Mouse (Mus musculus) midbrain, embryonic 16.5 days (tissue): ENCODE results near the gene Ppip5k2. TPM values are rescaled to one million over a fixed set of nuclear protein-coding genes. Genes with fewer than 3 reads are reported as not detected.

Experiments
- ATAC-seq: fragments of 200-750 bp; cut with Nextera tagmentation; 2 replicates; pipeline ENCODE4 v1.8.0; 2017; ENCODE audit warnings: moderate TSS enrichment
- H3K27ac ChIP-seq: fragments of 300-500 bp; sonication (generic); 2 replicates; pipeline ENCODE4 v1.5.1; 2014; ENCODE audit warnings: mild to moderate bottlenecking, low read length, mixed read lengths
- H3K27me3 ChIP-seq: fragments of 300-500 bp; sonication (generic); 2 replicates; pipeline ENCODE4 v1.6.1; 2014; ENCODE audit warnings: low read depth, low read length, mixed read lengths; ENCODE audit not compliant: control insufficient read depth, insufficient read depth
- H3K36me3 ChIP-seq: fragments of 300-500 bp; sonication (generic); 2 replicates; pipeline ENCODE4 v1.6.1; 2014; ENCODE audit warnings: mild to moderate bottlenecking, low read length, moderate library complexity, mixed read lengths; ENCODE audit not compliant: control insufficient read depth, insufficient read depth
- H3K4me1 ChIP-seq: fragments of 300-500 bp; sonication (generic); 2 replicates; pipeline ENCODE4 v1.6.1; 2014; ENCODE audit warnings: mild to moderate bottlenecking, low read length, mixed read lengths; ENCODE audit not compliant: control insufficient read depth, insufficient read depth
- H3K4me2 ChIP-seq: fragments of 300-500 bp; sonication (generic); 2 replicates; pipeline ENCODE4 v1.6.1; 2014; ENCODE audit warnings: mild to moderate bottlenecking, low read length, mixed read lengths
- H3K4me3 ChIP-seq: fragments of 300-500 bp; sonication (generic); 2 replicates; pipeline ENCODE4 v1.5.1; 2014; ENCODE audit warnings: low read depth, mild to moderate bottlenecking, low read length, moderate library complexity, mixed read lengths
- H3K9ac ChIP-seq: fragments of 300-500 bp; sonication (generic); 2 replicates; pipeline ENCODE4 v1.6.1; 2014; ENCODE audit warnings: low read depth, low read length, mixed read lengths
- H3K9me3 ChIP-seq: fragments of 300-500 bp; sonication (generic); replicated peaks from 2 replicates; pipeline ENCODE4 v1.6.1; 2014; ENCODE audit warnings: mild to moderate bottlenecking, low read length, mixed read lengths; ENCODE audit not compliant: control insufficient read depth, poor library complexity, severe bottlenecking
- WGBS: fragments of 180-500 bp; shearing (Covaris S2); extraction: QIAGEN DNeasy Blood & Tissue Kit; methylation state at CpG from one replicate; pipeline ENCODE4 v1.1.7; 2014; 5-methylcytosine and 5-hydroxymethylcytosine counted together
- polyA plus RNA-seq: library from polyadenylated mRNA; unstranded; fragments of >200 nt; fragmentation: Nextera tagmentation; extraction: Ambion mirVana; gene quantifications from 2 replicates; pipeline ENCODE4 v1.2.1, GENCODE M21; 2015

Gene Ppip5k2
- polyA plus RNA-seq, result 62.8 and 70.1 TPM in 2 replicates

DNA sequence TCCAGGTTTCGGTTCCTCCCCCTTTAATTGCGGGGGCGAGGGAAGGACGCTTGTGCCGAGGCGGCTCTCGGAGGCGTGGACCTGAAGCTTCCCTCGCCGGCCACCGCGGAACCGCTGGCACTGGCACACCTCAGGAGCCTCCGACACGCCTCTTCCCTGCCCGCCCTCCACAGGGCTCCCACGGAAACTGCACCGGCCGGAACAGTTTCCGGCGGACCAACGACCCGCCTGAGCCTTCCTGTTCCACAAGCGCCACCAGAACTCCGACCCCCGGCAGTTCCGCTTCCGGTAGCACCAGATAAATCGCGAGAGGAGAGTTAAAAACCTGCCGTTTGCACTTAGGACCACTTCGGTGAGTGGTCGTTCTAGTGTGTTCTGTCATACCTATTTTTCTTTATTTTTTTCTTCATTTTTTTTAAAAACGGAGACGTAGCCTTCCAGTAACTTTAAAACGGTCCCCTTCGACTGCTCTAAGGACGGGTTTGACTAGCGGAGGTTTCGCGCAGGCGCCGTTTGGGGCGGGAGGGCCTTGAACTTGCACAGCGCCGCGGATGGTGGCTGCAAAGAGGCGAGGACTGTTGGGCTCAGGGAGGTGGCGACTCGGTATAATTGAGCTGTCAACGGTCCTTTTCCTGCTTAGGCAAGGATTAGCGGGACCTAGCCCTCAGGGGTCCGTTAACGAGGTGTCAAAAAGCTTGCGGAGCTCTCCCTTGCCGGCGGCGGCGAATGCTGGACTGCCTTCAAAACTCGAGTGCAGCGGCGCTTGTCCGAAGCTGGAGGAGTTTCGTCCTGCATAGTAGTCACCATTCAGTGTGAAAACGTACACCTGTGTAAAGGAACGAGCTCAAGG is at the start of gene Ppip5k2, which contains the start of gene Gin1:
Ppip5k2 (minus strand) TSS at position 508 of the 850 bp plus-strand sequence.
Gin1 (plus strand) TSS at position 269 of the 850 bp plus-strand sequence.
- Histone ChIP-seq H3K27ac (peak within 1 kb of the TSS; percentile 93), H3K4me2 (peak within 1 kb of the TSS; percentile 81), H3K4me3 (peak within 1 kb of the TSS; percentile 72), H3K27me3 (no peaks in the 10 kb centered on the region), H3K9me3 (no peaks in the 10 kb centered on the region), H3K36me3 (no peaks in the 10 kb centered on the region), H3K9ac (peak within 1 kb of the TSS; percentile 84), H3K4me1 (peaks cover 29% of the 10 kb centered on the region)
- peak; percentile 99 for ATAC-seq
- WGBS, result under 1% methylated on average over 65 of the region's 66 CpGs

DNA sequence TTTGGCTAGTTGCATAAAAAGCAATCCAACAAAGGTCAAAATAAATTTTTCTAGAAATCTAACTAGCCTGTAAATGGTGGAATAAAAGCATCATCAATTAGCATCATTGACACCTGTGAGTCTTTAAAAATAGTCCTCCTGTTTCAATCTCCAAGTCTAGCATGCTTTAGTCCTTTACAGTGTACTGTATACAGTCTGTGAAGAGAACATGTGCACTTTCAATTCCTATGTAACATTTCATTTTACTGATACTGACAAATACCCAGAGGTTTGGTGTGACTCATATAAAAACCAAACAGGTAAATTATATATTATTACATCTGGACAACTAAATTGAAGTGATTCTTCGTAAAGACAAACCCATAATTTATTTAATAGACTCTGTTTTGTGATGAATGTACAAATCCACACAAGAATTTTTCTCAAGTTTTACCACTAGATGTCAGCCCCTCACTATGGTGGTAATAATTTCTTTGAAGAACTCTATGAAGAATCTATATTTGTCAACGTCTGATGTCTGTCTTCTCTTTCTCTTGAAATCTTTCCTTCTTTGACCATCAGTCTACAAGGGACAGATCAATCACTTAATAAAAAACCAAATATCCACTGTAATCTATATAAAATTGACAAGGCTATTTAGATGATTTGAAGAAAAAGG is 39.2 kb upstream of the Ppip5k2 start:
- Histone ChIP-seq H3K27me3 (no peaks in the 10 kb centered on the region), H3K4me1 (no peaks in the 10 kb centered on the region), H3K27ac (no peak overlapping the region), H3K9me3 (no peaks in the 10 kb centered on the region), H3K4me3 (no peak overlapping the region), H3K36me3 (no peaks in the 10 kb centered on the region), H3K9ac (no peak overlapping the region), H3K4me2 (no peak overlapping the region)
- 40% methylated on average over 2 of the region's 2 CpGs for WGBS
- ATAC-seq, result 0 out of 2 replicates have a peak, but pooled peaks have one; percentile 45

DNA sequence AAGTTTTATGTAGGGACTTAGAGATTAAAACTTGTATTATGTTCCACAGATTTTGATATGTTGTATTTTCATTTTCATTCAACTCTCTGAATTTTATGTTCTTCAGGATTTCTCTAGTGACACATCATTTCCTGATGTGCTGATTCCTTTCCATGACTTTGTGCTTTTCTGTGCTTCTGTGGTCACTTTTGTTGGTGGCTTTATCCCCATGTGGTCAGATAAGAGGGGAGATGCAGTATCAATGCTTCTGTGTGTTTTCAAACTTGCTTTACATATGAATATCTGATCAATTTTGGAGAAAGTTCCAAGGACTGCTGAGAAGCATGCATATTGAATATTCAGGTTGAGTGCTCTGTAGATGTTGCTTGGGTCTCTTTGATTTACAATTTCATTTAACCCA is 34.3 kb upstream of the Ppip5k2 start:
- no peak for ATAC-seq
- Histone ChIP-seq H3K4me1 (no peaks in the 10 kb centered on the region), H3K27me3 (no peaks in the 10 kb centered on the region), H3K4me3 (no peak overlapping the region), H3K9me3 (peaks cover 5% of the 10 kb centered on the region), H3K9ac (no peak overlapping the region), H3K27ac (no peak overlapping the region), H3K4me2 (no peak overlapping the region), H3K36me3 (no peaks in the 10 kb centered on the region)

DNA sequence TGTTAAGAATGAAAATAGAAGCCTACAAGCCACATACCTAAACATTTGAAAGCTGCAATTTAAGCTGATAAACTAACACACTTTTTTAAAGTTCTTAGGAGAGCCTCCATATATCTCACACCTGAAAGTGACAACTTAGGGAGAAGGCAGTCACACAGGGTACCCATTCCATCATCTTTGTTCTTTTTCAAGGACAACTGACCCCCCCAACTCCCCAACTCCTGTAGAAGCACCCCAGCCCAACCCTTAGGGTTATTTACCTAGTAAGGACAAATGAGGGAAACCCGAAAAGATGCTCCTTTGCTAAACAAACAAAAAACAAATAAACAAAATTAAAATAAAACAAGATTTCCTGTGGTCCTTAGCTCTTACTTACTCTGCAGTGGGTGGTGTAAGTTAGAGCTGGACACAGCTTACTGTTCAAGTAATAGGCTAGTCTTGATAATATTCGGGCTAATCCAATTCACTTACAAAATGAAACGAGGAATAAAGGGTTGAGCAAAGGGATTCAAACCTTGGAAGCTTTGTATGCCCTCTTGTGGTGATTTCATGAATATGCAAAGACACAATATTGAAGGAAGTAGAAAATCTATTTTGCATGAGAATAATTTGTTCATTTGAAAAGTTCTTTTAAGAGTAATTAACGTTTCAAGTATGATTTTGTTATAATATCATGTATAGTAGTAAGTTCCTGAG is 32.1 kb upstream of the Ppip5k2 start:
- Histone ChIP-seq H3K4me2 (no peak overlapping the region), H3K36me3 (no peaks in the 10 kb centered on the region), H3K9me3 (peaks cover 5% of the 10 kb centered on the region), H3K9ac (no peak overlapping the region), H3K27ac (no peak overlapping the region), H3K4me3 (no peak overlapping the region), H3K27me3 (no peaks in the 10 kb centered on the region), H3K4me1 (no peaks in the 10 kb centered on the region)
- 32% methylated on average over 4 of the region's 4 CpGs for WGBS
- no peak for ATAC-seq

DNA sequence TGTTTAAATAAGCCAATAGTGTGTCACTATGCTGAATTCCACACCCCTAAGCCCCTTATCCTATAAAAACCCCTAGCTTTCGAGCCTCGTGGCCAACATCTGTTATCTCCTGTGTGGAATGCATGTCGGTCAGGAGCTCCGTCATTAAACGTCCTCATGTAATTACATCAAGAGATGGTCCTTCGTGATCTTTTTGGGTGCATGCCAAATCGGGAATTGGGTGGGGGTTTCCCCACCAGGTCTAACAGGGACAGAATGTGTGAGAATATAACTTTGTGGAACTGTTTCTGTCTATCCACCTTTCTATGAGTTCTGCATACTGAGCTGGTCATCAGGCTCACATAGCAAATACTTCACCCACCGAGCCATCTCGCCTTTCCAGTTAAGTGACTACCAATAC is 25.7 kb upstream of the Ppip5k2 start:
- 93% methylated on average over 9 of the region's 9 CpGs for WGBS
- Histone ChIP-seq H3K9ac (no peak overlapping the region), H3K4me2 (no peak overlapping the region)

DNA sequence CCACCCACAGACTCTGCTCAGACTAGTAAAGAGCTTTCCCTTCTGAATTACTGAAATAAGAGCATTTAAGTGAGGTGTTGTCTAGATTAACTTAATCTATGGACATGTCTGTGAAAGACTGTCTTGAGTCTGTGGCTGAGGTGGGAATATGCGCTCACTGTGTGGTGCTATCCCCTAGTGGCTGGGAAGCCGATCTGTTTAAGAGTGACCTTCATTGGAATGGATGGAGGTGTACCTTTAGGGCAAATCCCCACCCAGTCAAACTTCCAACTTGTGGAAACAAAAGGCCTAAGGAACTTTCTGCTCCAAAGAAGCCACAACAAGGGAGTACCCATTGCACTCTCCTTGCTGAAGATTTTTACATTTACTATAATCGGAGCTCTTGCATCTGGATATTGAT is 23.9 kb upstream of the Ppip5k2 start:
- Histone ChIP-seq H3K4me3 (no peak overlapping the region), H3K27me3 (no peaks in the 10 kb centered on the region), H3K4me2 (no peak overlapping the region), H3K4me1 (no peaks in the 10 kb centered on the region), H3K36me3 (no peaks in the 10 kb centered on the region), H3K9me3 (no peaks in the 10 kb centered on the region), H3K9ac (no peak overlapping the region), H3K27ac (no peak overlapping the region)
- 91% methylated on average over 3 of the region's 3 CpGs for WGBS
- no peak for ATAC-seq

More for the DNA sequence above, 25.7 kb upstream of the Ppip5k2 start:
- no peak overlapping the region for H3K4me3 ChIP-seq
- no peaks in the 10 kb centered on the region for H3K27me3 ChIP-seq
- peaks cover 5% of the 10 kb centered on the region for H3K9me3 ChIP-seq
- no peak for ATAC-seq
- H3K4me1 ChIP-seq, result no peaks in the 10 kb centered on the region
- no peaks in the 10 kb centered on the region for H3K36me3 ChIP-seq
- H3K27ac ChIP-seq, result no peak overlapping the region

DNA sequence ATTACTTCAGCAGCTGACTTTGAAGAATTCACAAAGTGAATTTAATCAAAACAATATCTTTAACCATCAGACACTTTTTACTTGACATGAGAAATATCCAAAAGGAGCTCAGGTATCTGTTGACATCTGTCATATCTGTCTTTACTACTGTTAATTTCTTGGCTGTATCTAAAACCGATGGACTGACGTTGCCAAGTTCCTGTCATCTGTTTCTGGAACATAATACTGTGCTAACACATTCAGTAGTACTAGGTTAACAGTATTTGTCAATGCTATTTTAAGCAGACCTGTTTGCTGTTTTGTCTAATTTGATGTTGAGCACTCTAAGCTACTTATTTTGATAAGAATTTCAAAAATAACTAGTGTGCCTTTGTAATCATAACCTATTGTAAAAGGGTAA is 18.3 kb upstream of the Ppip5k2 start:
- H3K4me3 ChIP-seq, result no peak overlapping the region
- no peaks in the 10 kb centered on the region for H3K27me3 ChIP-seq
- ATAC-seq, result no peak
- WGBS, result 96% methylated on average over 2 of the region's 2 CpGs
- no peak overlapping the region for H3K9ac ChIP-seq
- no peak overlapping the region for H3K4me2 ChIP-seq
- H3K4me1 ChIP-seq, result no peaks in the 10 kb centered on the region
- no peaks in the 10 kb centered on the region for H3K9me3 ChIP-seq
- H3K36me3 ChIP-seq, result no peaks in the 10 kb centered on the region
- no peak overlapping the region for H3K27ac ChIP-seq

DNA sequence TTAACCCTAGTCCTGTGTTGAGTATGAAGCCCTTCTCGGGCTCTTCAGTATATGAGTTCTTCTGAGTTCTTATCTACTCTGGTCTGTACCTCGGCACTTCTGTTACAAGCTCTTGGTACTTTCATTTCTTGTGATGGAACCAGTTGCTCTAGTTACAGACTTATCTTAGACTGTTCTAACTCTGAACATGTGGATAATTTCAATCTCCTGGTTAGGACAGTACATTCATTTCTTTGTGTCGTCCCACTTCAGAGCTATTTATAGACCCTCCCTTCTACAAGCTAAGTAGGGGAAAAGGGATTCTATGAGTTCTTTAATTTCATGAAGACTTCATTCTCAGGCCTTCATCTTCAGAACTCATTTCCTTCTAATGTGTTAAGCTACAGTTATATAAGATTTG is 17.5 kb upstream of the Ppip5k2 start:
- no peaks in the 10 kb centered on the region for H3K9me3 ChIP-seq
- WGBS, result 93% methylated on average over 3 of the region's 3 CpGs
- no peak overlapping the region for H3K4me2 ChIP-seq
- H3K27me3 ChIP-seq, result no peaks in the 10 kb centered on the region
- H3K9ac ChIP-seq, result no peak overlapping the region
- H3K4me3 ChIP-seq, result no peak overlapping the region
- no peak for ATAC-seq
- no peaks in the 10 kb centered on the region for H3K36me3 ChIP-seq
- H3K27ac ChIP-seq, result no peak overlapping the region
- no peaks in the 10 kb centered on the region for H3K4me1 ChIP-seq
